Mouse (Mus musculus) neural tube, embryonic 14.5 days (tissue): ENCODE measurements around the gene Tshz2. TPM values are rescaled to one million over a fixed set of nuclear protein-coding genes. Genes with fewer than 3 reads are reported as not detected.
A peak's percentile ranks its signal among the peaks of the same experiment; 100 is the strongest.

ENCODE experiments used
- ATAC-seq: fragments of 200-750 bp; cut with Nextera tagmentation; 2 replicates; pipeline ENCODE4 v1.8.0; 2017; ENCODE audit warnings: low read depth, mild to moderate bottlenecking, moderate TSS enrichment, moderate library complexity
- H3K27ac ChIP-seq: fragments of 300-500 bp; sonication (generic); 2 replicates; pipeline ENCODE4 v1.5.1; 2014; ENCODE audit warnings: low read depth, mild to moderate bottlenecking, control low read depth, low read length, moderate library complexity, mixed read lengths
- H3K27me3 ChIP-seq: fragments of 300-500 bp; sonication (generic); 2 replicates; pipeline ENCODE4 v1.6.1; 2014; ENCODE audit warnings: low read length; ENCODE audit not compliant: control insufficient read depth, insufficient read depth
- H3K36me3 ChIP-seq: fragments of 300-500 bp; sonication (generic); 2 replicates; pipeline ENCODE4 v1.6.1; 2014; ENCODE audit warnings: low read length, mixed read lengths; ENCODE audit not compliant: control insufficient read depth, insufficient read depth
- H3K4me1 ChIP-seq: fragments of 300-500 bp; sonication (generic); 2 replicates; pipeline ENCODE4 v1.6.1; 2014; ENCODE audit warnings: low read length; ENCODE audit not compliant: control insufficient read depth, insufficient read depth
- H3K4me2 ChIP-seq: fragments of 300-500 bp; sonication (generic); 2 replicates; pipeline ENCODE4 v1.6.1; 2014; ENCODE audit warnings: mild to moderate bottlenecking, low read depth, low read length, control low read depth
- H3K4me3 ChIP-seq: fragments of 300-500 bp; sonication (generic); 2 replicates; pipeline ENCODE4 v1.5.1; 2014; ENCODE audit warnings: low read depth, low read length, control low read depth, mixed read lengths
- H3K9ac ChIP-seq: fragments of 300-500 bp; sonication (generic); replicated peaks from 2 replicates; pipeline ENCODE4 v1.6.1; 2014; ENCODE audit warnings: low read depth, mild to moderate bottlenecking, control low read depth, low read length, mixed read lengths
- H3K9me3 ChIP-seq: fragments of 300-500 bp; sonication (generic); 2 replicates; pipeline ENCODE4 v1.6.1; 2016; ENCODE audit warnings: low read length; ENCODE audit not compliant: control insufficient read depth
- WGBS: fragments of 180-500 bp; shearing (Covaris S2); extraction: QIAGEN DNeasy Blood & Tissue Kit; methylation state at CpG from one replicate; pipeline ENCODE4 v1.1.7; 2014; 5-methylcytosine and 5-hydroxymethylcytosine counted together
- polyA plus RNA-seq: library from polyadenylated mRNA; unstranded; fragments of >200 nt; fragmentation: Nextera tagmentation; extraction: Ambion mirVana; gene quantifications from 2 replicates; pipeline ENCODE4 v1.2.1, GENCODE M21; 2014

Tshz2 gene
- polyA plus RNA-seq, 1 experiment from 2014 or later = 54.5 TPM

GRCm38 (mm10) chr2:169699141-169699540, 66.3 kb downstream of the Tshz2 start:
- H3K36me3 ChIP-seq = no peaks in the 10 kb centered on the region
- H3K9me3 ChIP-seq = no peaks in the 10 kb centered on the region
- H3K9ac ChIP-seq = no peak overlapping the region
- H3K4me2 ChIP-seq = no peak overlapping the region
- no peak for ATAC-seq
- H3K4me3 ChIP-seq = no peak overlapping the region
- 89% methylated on average over 5 of the region's 5 CpGs for WGBS
- H3K27me3 ChIP-seq = no peaks in the 10 kb centered on the region
- H3K4me1 ChIP-seq = no peaks in the 10 kb centered on the region
- no peak overlapping the region for H3K27ac ChIP-seq

GRCm38 (mm10) chr2:169699862-169700511, 67.2 kb downstream of the Tshz2 start:
- Histone ChIP-seq H3K36me3 (no peaks in the 10 kb centered on the region), H3K27ac (no peak overlapping the region), H3K9me3 (no peaks in the 10 kb centered on the region), H3K4me3 (no peak overlapping the region), H3K9ac (no peak overlapping the region), H3K4me2 (no peak overlapping the region), H3K4me1 (no peaks in the 10 kb centered on the region), H3K27me3 (no peaks in the 10 kb centered on the region)
- no peak for ATAC-seq
- WGBS = 77% methylated on average over 7 of the region's 7 CpGs

GRCm38 (mm10) chr2:169702725-169703486, 70.1 kb downstream of the Tshz2 start:
- no peak overlapping the region for H3K9ac ChIP-seq
- H3K27me3 ChIP-seq = no peaks in the 10 kb centered on the region
- H3K4me2 ChIP-seq = no peak overlapping the region
- 53% methylated on average over 15 of the region's 15 CpGs for WGBS
- no peak overlapping the region for H3K27ac ChIP-seq
- no peak for ATAC-seq
- no peak overlapping the region for H3K4me3 ChIP-seq
- no peaks in the 10 kb centered on the region for H3K36me3 ChIP-seq
- H3K4me1 ChIP-seq = no peaks in the 10 kb centered on the region
- H3K9me3 ChIP-seq = no peaks in the 10 kb centered on the region

GRCm38 (mm10) chr2:169721793-169722326, 89.0 kb downstream of the Tshz2 start:
- Histone ChIP-seq H3K36me3 (no peaks in the 10 kb centered on the region), H3K4me3 (no peak overlapping the region), H3K27ac (peak overlapping the region; percentile 40), H3K4me1 (peaks cover 26% of the 10 kb centered on the region), H3K27me3 (no peaks in the 10 kb centered on the region), H3K4me2 (0 out of 2 replicates have a peak overlapping the region, but pooled peaks have one; percentile 7), H3K9ac (no peak overlapping the region), H3K9me3 (no peaks in the 10 kb centered on the region)
- ATAC-seq = no peak
- 30% methylated on average over 18 of the region's 18 CpGs for WGBS

GRCm38 (mm10) chr2:169722341-169722740, 89.5 kb downstream of the Tshz2 start:
- H3K4me2 ChIP-seq = no peak overlapping the region
- H3K27ac ChIP-seq = peak overlapping the region; percentile 40
- no peak for ATAC-seq
- H3K36me3 ChIP-seq = no peaks in the 10 kb centered on the region
- H3K4me3 ChIP-seq = no peak overlapping the region
- H3K27me3 ChIP-seq = no peaks in the 10 kb centered on the region
- H3K9me3 ChIP-seq = no peaks in the 10 kb centered on the region
- WGBS = 67% methylated on average over 6 of the region's 6 CpGs
- peaks cover 24% of the 10 kb centered on the region for H3K4me1 ChIP-seq
- H3K9ac ChIP-seq = no peak overlapping the region

GRCm38 (mm10) chr2:169723645-169724462, 91.0 kb downstream of the Tshz2 start:
- H3K36me3 ChIP-seq = no peaks in the 10 kb centered on the region
- peak overlapping the region; percentile 19; the same call in 1 of the 2 replicates for H3K4me2 ChIP-seq
- H3K9me3 ChIP-seq = no peaks in the 10 kb centered on the region
- peaks cover 19% of the 10 kb centered on the region for H3K4me1 ChIP-seq
- no peak for ATAC-seq
- WGBS = 43% methylated on average over 24 of the region's 24 CpGs
- H3K27me3 ChIP-seq = no peaks in the 10 kb centered on the region
- H3K4me3 ChIP-seq = no peak overlapping the region
- H3K27ac ChIP-seq = peak overlapping the region; percentile 55; the same call in 1 of the 2 replicates
- H3K9ac ChIP-seq = peak overlapping the region; percentile 17; the same call in 1 of the 2 replicates

- no peak for ATAC-seq
- no peaks in the 10 kb centered on the region for H3K27me3 ChIP-seq
- no peak overlapping the region for H3K4me3 ChIP-seq
- H3K36me3 ChIP-seq = no peaks in the 10 kb centered on the region
- no peaks in the 10 kb centered on the region; the same call in 1 of the 2 replicates for H3K4me1 ChIP-seq
- 70% methylated on average over 16 of the region's 16 CpGs for WGBS
- no peak overlapping the region for H3K9ac ChIP-seq
- no peak overlapping the region for H3K4me2 ChIP-seq
- H3K9me3 ChIP-seq = no peaks in the 10 kb centered on the region
- no peak overlapping the region for H3K27ac ChIP-seq
These were observed 96.0 kb downstream of the Tshz2 start for GRCm38 (mm10) chr2:169728651-169729280.

- Histone ChIP-seq H3K4me2 (no peak overlapping the region), H3K9ac (no peak overlapping the region), H3K4me1 (peaks cover 8% of the 10 kb centered on the region; the same call in 1 of the 2 replicates), H3K9me3 (no peaks in the 10 kb centered on the region), H3K4me3 (no peak overlapping the region), H3K27me3 (no peaks in the 10 kb centered on the region), H3K27ac (no peak overlapping the region), H3K36me3 (no peaks in the 10 kb centered on the region)
- no peak for ATAC-seq
- WGBS = 76% methylated on average over 7 of the region's 7 CpGs
These were observed 97.8 kb downstream of the Tshz2 start for GRCm38 (mm10) chr2:169730551-169730996.
